Comparison of ENCODE assay signal across 11 mouse cellular contexts in the genomic region with DNA sequence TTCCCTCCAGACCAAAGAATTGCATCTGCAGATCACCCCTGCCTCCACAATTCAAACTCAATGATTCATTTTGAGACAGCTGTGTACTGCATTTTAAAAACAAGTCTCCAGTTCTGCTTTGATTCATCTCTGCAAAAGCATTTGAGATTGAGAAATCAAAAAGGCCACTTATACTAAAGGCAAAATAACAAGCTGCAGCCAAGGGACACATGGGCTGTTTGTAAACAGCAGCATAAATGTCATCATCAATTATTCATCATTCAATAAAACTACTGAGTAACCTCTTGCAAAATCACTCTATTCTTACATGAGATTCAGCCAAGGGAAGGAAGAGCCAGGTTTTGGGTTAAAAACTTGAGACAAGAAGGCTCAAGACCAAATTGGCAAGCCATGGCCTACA.
"Had no signal": no experiment of that assay in that cellular context is flagged by ENCODE, and none has a peak within 500 bp of the region (broad histone marks: within the 10 kb centered on the region; RNA-seq: fewer than 3 reads in every experiment).

No protein-coding gene starts in this region.

- ATAC-seq: midbrain, embryonic 16.5 days had no signal

- H3K4me3 ChIP-seq: limb, embryonic 10.5 days; liver, embryonic 15.5 days; midbrain, embryonic 12.5 days had no signal

- H3K27ac ChIP-seq: limb, embryonic 10.5 days; liver, embryonic 15.5 days; macrophage; midbrain, embryonic 12.5 days; stomach, postnatal 0 days had no signal

- H3K4me1 ChIP-seq: limb, embryonic 10.5 days; liver, embryonic 15.5 days; midbrain, embryonic 12.5 days had no signal

- H3K27me3 ChIP-seq: liver, embryonic 15.5 days; midbrain, embryonic 12.5 days had no signal

- H3K9ac ChIP-seq: liver, embryonic 15.5 days; midbrain, embryonic 12.5 days had no signal

- H3K36me3 ChIP-seq: limb, embryonic 10.5 days; liver, embryonic 15.5 days; midbrain, embryonic 12.5 days had no signal

- DNase-seq: kidney, adult 11 months; kidney, postnatal 10 days; right cerebral cortex, postnatal 14 days; thymus, postnatal 4 days had no signal

- H3K9me3 ChIP-seq: limb, embryonic 10.5 days; liver, embryonic 15.5 days; midbrain, embryonic 12.5 days had no signal

- H3K4me2 ChIP-seq: liver, embryonic 11.5 days; liver, embryonic 15.5 days; midbrain, embryonic 12.5 days had no signal
